Mouse (Mus musculus): ENCODE measurements at regions not wholly inside any gene's neighbourhood (a gene's known extent, or its start where the extent isn't known, plus 50 kb on each side); places are given as distances from the start of the nearest gene placed in this dataset.

DNA sequence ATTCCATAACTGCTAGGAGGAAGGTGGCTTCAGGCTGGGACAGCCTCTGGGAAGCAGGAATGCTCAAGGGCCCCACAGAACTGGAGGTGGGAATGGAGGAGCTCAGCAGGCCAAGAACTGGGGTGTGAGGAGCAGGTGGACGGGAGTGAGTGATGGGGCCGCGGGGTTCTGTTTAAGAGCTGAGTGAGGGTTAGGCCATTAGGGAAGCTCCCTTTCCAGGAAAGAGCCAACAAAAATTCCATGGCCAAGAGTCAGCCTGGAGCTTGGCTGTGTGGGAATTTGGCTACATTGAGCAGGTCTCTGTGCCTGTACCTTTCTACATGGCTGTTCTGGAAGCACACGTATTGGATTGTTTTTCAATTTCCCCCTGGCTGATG, 139.4 kb upstream of the Ddhd1 start:
- TF ChIP-seq CTCF (conservative IDR thresholded peaks at IDR 0.05; ENCODE audit: insufficient read depth, insufficient read length, low read depth, low read length) (no peak), POLR2A (IDR thresholded peaks at IDR 0.05; ENCODE audit: low read depth, low read length) (no peak)

Measured in kidney, adult 2 months (tissue).